Mouse (Mus musculus) kidney, embryonic 15.5 days (tissue): ENCODE measurements around the gene Acacb. TPM values are rescaled to one million over a fixed set of nuclear protein-coding genes. Genes with fewer than 3 reads are reported as not detected.
A peak's percentile ranks its signal among the peaks of the same experiment; 100 is the strongest.

Source experiments
- ATAC-seq: fragments of 200-750 bp; cut with Nextera tagmentation; replicated peaks from 2 replicates; pipeline ENCODE4 v1.8.0; 2017; ENCODE audit warnings: moderate TSS enrichment; ENCODE audit not compliant: low FRiP score
- H3K27ac ChIP-seq: fragments of 300-500 bp; sonication (generic); 2 replicates; pipeline ENCODE4 v1.5.1; 2015; ENCODE audit warnings: mild to moderate bottlenecking, inconsistent platforms
- H3K27me3 ChIP-seq: fragments of 300-500 bp; sonication (generic); 2 replicates; pipeline ENCODE4 v1.6.1; 2015; ENCODE audit warnings: inconsistent platforms
- H3K36me3 ChIP-seq: fragments of 300-500 bp; sonication (generic); 2 replicates; pipeline ENCODE4 v1.6.1; 2015; ENCODE audit warnings: inconsistent platforms
- H3K4me1 ChIP-seq: fragments of 300-500 bp; sonication (generic); 2 replicates; pipeline ENCODE4 v1.6.1; 2015; ENCODE audit warnings: inconsistent platforms
- H3K4me2 ChIP-seq: fragments of 300-500 bp; sonication (generic); 2 replicates; pipeline ENCODE4 v1.6.1; 2015; ENCODE audit warnings: moderate library complexity, mild to moderate bottlenecking, inconsistent platforms
- H3K4me3 ChIP-seq: fragments of 300-500 bp; sonication (generic); replicated peaks from 2 replicates; pipeline ENCODE4 v1.5.1; 2015; ENCODE audit warnings: mild to moderate bottlenecking, inconsistent platforms
- H3K9ac ChIP-seq: fragments of 300-500 bp; sonication (generic); 2 replicates; pipeline ENCODE4 v1.6.1; 2015; ENCODE audit warnings: mild to moderate bottlenecking, inconsistent platforms
- H3K9me3 ChIP-seq: fragments of 300-500 bp; sonication (generic); replicated peaks from 2 replicates; pipeline ENCODE4 v1.6.1; 2016; ENCODE audit warnings: inconsistent platforms
- WGBS: fragments of 180-500 bp; shearing (Covaris S2); methylation state at CpG from one replicate; pipeline ENCODE4 v1.1.7; 2015; ENCODE audit warnings: mixed read lengths; 5-methylcytosine and 5-hydroxymethylcytosine counted together
- polyA plus RNA-seq: library from polyadenylated mRNA; unstranded; fragments of >200 nt; fragmentation: Nextera tagmentation; extraction: Ambion mirVana; gene quantifications from 2 replicates; pipeline ENCODE4 v1.2.1, GENCODE M21; 2015

Acacb gene
- polyA plus RNA-seq, 1 experiment from 2014 or later, result 4.1 TPM

DNA sequence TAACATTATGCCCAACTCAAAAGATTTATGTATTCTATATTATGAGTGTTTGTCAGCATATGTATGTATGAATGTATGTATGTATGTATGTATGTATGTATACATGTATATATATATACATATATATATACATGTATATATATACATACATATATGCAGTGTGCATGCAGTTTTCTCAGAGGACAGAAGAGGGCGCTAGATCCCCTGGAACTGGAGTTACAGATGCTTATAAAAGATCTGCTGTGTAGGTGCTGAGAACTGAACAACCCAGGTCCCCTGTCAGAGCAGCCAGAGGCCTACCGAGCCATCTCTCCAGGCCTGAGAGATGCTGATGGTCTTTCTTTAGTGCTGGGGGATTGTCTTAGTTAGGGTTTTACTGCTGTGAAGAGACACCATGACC lies 40.8 kb downstream of the Acacb start:
- Histone ChIP-seq H3K36me3 (no peaks in the 10 kb centered on the region), H3K9ac (no peak overlapping the region), H3K9me3 (no peaks in the 10 kb centered on the region), H3K4me1 (peaks cover 6% of the 10 kb centered on the region), H3K27ac (no peak overlapping the region), H3K4me2 (no peak overlapping the region), H3K27me3 (peaks cover 5% of the 10 kb centered on the region; the same call in 1 of the 2 replicates), H3K4me3 (no peak overlapping the region)
- WGBS, result 83% methylated on average over 2 of the region's 2 CpGs
- ATAC-seq, result no peak

GRCm38 (mm10) chr5:114188900-114189464 lies 42.6 kb downstream of the Acacb start:
- Histone ChIP-seq H3K36me3 (no peaks in the 10 kb centered on the region), H3K4me2 (no peak overlapping the region), H3K4me1 (peaks cover 10% of the 10 kb centered on the region), H3K4me3 (no peak overlapping the region), H3K27ac (no peak overlapping the region), H3K9me3 (no peaks in the 10 kb centered on the region), H3K27me3 (peaks cover 5% of the 10 kb centered on the region; the same call in 1 of the 2 replicates), H3K9ac (no peak overlapping the region)
- 75% methylated on average over 12 of the region's 12 CpGs for WGBS
- no peak for ATAC-seq

DNA sequence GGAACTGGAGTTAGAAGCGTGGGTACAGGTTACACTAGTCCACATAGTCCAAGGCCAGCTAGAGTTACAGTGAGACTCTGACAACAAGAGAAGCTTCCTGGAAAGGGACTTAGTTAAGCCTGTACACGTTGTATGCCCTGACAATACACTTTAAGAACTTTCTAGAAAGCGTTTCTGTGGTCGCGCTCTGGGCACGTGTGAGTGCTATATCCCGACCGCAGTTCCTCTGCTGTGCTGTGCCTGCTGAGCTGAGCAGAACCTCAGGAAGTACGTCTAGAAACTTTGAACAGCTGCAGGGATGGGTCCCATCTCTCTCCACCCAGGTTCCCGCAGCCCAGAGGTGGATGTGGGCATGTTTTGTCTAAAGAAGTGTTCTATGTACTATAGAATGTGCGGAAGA lies 47.8 kb downstream of the Acacb start:
- Histone ChIP-seq H3K4me1 (peaks cover 15% of the 10 kb centered on the region), H3K9me3 (no peaks in the 10 kb centered on the region), H3K27me3 (peaks cover 5% of the 10 kb centered on the region; the same call in 1 of the 2 replicates), H3K9ac (no peak overlapping the region), H3K4me3 (no peak overlapping the region), H3K4me2 (no peak overlapping the region), H3K36me3 (no peaks in the 10 kb centered on the region), H3K27ac (no peak overlapping the region)
- 87% methylated on average over 11 of the region's 11 CpGs for WGBS
- ATAC-seq, result no peak

DNA sequence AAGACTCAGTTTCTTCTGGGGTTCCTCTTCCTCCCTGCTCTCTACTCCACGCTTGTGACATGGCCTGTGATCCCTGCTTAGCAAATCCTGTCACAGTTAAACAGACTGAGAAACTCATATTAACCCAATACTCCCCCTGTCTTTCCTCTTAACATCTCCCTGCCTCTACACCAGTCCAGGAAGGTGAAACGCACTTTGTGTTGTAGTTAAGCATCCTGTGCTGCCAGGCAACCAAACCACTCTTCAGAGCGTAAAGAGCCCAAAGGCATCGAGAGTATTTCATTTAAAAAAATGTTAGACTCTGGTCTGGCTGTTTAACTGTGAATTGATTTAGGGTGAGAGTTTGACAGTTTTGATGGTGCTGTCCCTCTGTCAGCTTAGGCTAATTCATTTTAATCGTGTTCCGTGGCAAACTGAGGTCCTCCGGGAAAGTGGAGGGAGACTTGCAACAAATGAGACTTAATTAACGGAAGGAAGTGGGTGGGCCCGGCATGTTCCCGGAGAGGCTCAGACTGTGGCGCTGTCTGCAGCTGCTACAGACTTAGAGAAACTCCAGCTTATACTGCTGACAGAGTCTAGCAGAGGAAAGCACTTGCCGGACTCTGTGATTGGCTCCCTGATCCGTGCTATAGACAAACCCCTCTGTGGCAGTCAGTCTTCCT lies 52.9 kb downstream of the Acacb start:
- peaks cover 13% of the 10 kb centered on the region for H3K4me1 ChIP-seq
- no peaks in the 10 kb centered on the region for H3K9me3 ChIP-seq
- peak overlapping the region; percentile 60; the same call in 1 of the 2 replicates for H3K27ac ChIP-seq
- no peaks in the 10 kb centered on the region for H3K27me3 ChIP-seq
- H3K4me2 ChIP-seq, result peak overlapping the region; percentile 51
- WGBS, result 9% methylated on average over 13 of the region's 13 CpGs
- ATAC-seq, result peak; percentile 46; the same call in 1 of the 2 replicates
- H3K4me3 ChIP-seq, result no peak overlapping the region; the same call in 1 of the 2 replicates
- peak overlapping the region; percentile 39; the same call in 1 of the 2 replicates for H3K9ac ChIP-seq
- H3K36me3 ChIP-seq, result no peaks in the 10 kb centered on the region

DNA sequence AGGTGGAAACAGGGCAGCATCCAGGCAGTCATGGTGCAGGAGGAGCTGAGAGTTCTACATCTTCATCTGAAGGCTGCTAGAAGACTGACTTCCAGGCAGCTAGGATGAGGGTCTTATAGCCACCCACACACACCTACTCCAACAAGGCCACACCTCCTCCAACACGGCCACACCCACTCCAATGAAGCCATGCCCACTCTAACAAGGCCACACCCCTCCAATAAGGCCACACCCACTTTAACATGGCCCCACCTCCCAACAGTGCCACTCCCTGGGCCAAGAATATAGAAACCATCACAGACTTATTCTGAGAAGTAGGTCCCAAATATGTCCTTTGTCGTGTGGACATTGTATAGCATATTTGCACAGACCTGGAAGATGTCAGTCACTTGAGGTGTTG lies 59.8 kb downstream of the Acacb start:
- Histone ChIP-seq H3K9me3 (no peaks in the 10 kb centered on the region), H3K4me3 (no peak overlapping the region), H3K27me3 (no peaks in the 10 kb centered on the region), H3K27ac (no peak overlapping the region), H3K4me2 (no peak overlapping the region), H3K36me3 (no peaks in the 10 kb centered on the region), H3K9ac (no peak overlapping the region), H3K4me1 (no peaks in the 10 kb centered on the region)
- ATAC-seq, result no peak
- WGBS, result 79% methylated on average over 2 of the region's 2 CpGs

DNA sequence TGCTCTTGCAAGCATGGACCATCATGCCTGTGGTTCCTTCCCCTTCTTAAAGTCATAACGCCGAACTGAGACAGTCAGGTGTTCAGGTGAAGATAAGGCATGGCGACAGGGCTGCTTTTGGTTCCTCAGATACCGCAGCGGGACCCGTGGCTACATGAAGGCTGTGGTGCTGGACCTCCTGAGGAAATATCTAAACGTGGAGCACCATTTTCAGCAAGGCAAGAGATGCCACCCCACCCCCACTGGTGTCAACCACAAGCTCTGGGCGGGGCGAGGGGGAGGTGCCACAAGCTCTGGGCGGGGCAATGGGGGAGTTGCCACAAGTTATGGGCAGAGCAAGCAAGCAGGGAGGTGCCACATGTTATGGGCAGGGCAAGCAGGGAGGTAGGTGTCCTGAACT lies 66.8 kb downstream of the Acacb start:
- Histone ChIP-seq H3K27me3 (no peaks in the 10 kb centered on the region), H3K4me2 (no peak overlapping the region), H3K9ac (no peak overlapping the region), H3K4me1 (no peaks in the 10 kb centered on the region), H3K4me3 (no peak overlapping the region), H3K36me3 (no peaks in the 10 kb centered on the region), H3K27ac (no peak overlapping the region), H3K9me3 (no peaks in the 10 kb centered on the region)
- 76% methylated on average over 10 of the region's 10 CpGs for WGBS
- no peak for ATAC-seq

DNA sequence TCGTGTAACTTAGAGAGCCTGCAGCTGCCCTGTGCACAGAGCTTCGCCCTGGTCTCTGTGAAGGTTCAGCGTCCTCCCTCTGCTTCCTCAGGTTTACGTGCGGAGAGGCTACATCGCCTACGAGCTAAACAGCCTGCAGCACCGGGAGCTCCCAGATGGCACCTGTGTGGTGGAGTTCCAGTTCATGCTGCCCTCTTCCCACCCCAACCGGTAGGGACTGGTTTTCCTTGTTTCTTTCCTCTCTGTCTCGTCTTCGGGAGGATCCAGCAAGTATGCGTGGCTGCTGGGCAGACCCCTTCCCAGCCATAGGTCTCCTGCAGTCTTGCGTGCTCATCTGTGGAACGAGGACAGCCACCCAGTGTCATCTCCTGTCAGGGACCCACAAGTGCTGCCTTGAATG lies 72.4 kb downstream of the Acacb start:
- Histone ChIP-seq H3K4me1 (no peaks in the 10 kb centered on the region), H3K27me3 (no peaks in the 10 kb centered on the region), H3K9me3 (no peaks in the 10 kb centered on the region), H3K27ac (no peak overlapping the region), H3K36me3 (no peaks in the 10 kb centered on the region), H3K4me2 (no peak overlapping the region), H3K9ac (no peak overlapping the region), H3K4me3 (no peak overlapping the region)
- WGBS, result 77% methylated on average over 14 of the region's 14 CpGs
- ATAC-seq, result no peak

GRCm38 (mm10) chr5:114226051-114226450 lies 79.7 kb downstream of the Acacb start:
- ATAC-seq, result no peak
- Histone ChIP-seq H3K4me1 (no peaks in the 10 kb centered on the region), H3K4me3 (no peak overlapping the region), H3K4me2 (no peak overlapping the region), H3K27me3 (no peaks in the 10 kb centered on the region), H3K9me3 (no peaks in the 10 kb centered on the region), H3K36me3 (0 out of 2 replicates have a peak, but pooled peaks cover 11% of the 10 kb centered on the region), H3K27ac (no peak overlapping the region), H3K9ac (no peak overlapping the region)
- WGBS, result 94% methylated on average over 7 of the region's 7 CpGs

DNA sequence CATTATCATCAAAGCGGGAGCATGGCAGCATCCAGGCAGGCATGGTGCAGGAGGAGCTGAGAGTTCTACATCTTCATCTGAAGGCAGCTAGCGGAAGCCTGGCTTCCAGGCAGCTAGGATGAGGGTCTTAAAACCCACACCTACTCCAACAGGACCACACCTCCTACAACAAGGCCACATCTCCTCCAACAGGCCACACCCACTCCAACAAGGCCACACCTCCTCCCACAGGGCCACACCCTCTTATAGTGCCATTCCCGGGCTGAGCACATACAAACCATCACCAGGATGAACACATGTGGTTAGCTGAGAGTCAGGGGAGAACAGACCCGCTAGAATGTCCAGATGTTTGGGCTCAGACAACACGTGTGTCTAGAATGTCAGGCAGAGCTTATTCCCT lies 82.6 kb downstream of the Acacb start:
- no peak for ATAC-seq
- 78% methylated on average over 5 of the region's 5 CpGs for WGBS

DNA sequence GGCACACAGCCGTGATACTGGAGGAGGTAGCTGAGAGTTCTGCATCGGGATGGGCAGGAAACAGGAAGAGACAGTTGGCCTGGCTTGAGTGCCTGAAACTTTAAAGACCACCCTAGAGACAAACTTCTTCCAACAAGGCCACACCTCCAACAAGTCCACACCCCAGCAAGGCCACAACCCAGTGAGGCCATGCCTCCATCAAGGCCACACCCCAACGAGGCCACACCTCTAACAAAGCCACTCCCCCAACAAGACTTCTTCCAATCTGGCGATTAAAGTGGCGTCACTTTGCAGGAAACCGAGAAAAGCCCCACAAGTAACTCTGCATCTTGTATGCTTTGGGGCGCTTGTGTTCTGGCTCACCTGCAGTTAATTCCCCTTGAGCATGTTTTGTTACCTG lies 92.6 kb downstream of the Acacb start:
- Histone ChIP-seq H3K4me1 (no peaks in the 10 kb centered on the region), H3K9ac (no peak overlapping the region), H3K9me3 (no peaks in the 10 kb centered on the region), H3K36me3 (no peaks in the 10 kb centered on the region), H3K27ac (no peak overlapping the region), H3K27me3 (no peaks in the 10 kb centered on the region), H3K4me2 (no peak overlapping the region), H3K4me3 (no peak overlapping the region)
- ATAC-seq, result no peak
- 27% methylated on average over 7 of the region's 7 CpGs for WGBS

More for the DNA sequence above, 82.6 kb downstream of the Acacb start:
- no peak overlapping the region for H3K4me2 ChIP-seq
- H3K9me3 ChIP-seq, result no peaks in the 10 kb centered on the region
- no peak overlapping the region for H3K27ac ChIP-seq
- 0 out of 2 replicates have a peak, but pooled peaks cover 11% of the 10 kb centered on the region for H3K36me3 ChIP-seq
- no peaks in the 10 kb centered on the region for H3K27me3 ChIP-seq
- H3K4me1 ChIP-seq, result no peaks in the 10 kb centered on the region
- H3K9ac ChIP-seq, result no peak overlapping the region
- no peak overlapping the region for H3K4me3 ChIP-seq

GRCm38 (mm10) chr5:114239737-114240136 lies 93.4 kb downstream of the Acacb start:
- Histone ChIP-seq H3K27me3 (no peaks in the 10 kb centered on the region), H3K9me3 (no peaks in the 10 kb centered on the region), H3K4me3 (no peak overlapping the region), H3K9ac (no peak overlapping the region), H3K27ac (no peak overlapping the region), H3K36me3 (no peaks in the 10 kb centered on the region), H3K4me1 (no peaks in the 10 kb centered on the region), H3K4me2 (no peak overlapping the region)
- no peak for ATAC-seq
- 48% methylated on average over 14 of the region's 14 CpGs for WGBS

DNA sequence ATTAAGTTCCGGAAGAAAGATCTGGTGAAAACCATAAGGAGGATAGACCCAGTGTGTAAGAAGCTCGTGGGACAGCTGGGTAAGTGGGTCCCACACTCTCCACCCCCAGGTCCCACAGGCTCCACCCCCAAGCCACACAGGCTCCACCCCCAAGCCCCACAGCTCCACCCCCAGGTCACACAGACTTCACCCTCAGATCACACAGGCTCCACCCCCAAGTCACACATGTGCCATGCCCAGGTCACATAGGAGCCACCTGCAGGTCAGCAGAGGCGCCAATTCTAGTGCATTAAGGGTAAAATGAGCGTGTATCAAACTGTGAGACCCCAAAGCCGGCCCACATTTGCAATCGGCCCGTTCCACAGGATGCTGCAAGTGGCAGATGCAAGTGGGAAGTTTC lies 100.1 kb downstream of the Acacb start:
- H3K9ac ChIP-seq, result no peak overlapping the region
- 72% methylated on average over 7 of the region's 7 CpGs for WGBS
- no peak for ATAC-seq
- no peak overlapping the region for H3K27ac ChIP-seq
- H3K9me3 ChIP-seq, result no peaks in the 10 kb centered on the region
- no peaks in the 10 kb centered on the region for H3K36me3 ChIP-seq
- H3K4me2 ChIP-seq, result no peak overlapping the region
- no peak overlapping the region for H3K4me3 ChIP-seq
- no peaks in the 10 kb centered on the region for H3K27me3 ChIP-seq
- peaks cover 10% of the 10 kb centered on the region for H3K4me1 ChIP-seq
